ENCODE assay signal across 17 mouse cellular contexts in the genomic region with DNA sequence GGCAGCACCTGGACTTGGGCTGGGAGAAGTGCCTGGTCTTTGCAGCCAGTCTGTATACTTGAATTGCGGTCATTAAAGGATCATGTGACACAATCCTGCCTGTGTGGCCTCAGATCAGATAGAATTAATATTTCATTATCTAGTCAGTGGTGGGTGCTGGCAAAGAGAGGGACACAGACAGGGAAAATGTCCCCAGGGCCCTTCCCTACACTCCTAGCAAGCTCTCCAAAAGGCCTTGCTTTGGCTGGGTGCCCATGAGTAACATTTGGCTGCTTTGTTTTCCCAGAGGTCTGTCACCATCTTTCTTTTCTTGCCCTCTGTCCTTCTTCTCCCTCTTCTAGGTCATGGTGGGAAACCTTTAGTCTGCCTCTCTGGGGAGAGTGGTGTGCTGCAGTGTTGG.
DNase-seq lines count a peak whose midpoint lies in the region; ATAC-seq and TF ChIP-seq lines count a peak whose summit lies in the region.
"Had no signal": no experiment of that assay in that cellular context is flagged by ENCODE, and none has a peak within 500 bp of the region (broad histone marks: within the 10 kb centered on the region; RNA-seq: fewer than 3 reads in every experiment).

No protein-coding gene starts in this region.

- no peak for TF ChIP-seq CTCF in hindbrain, postnatal 0 days (IDR thresholded peaks at IDR 0.05; ENCODE audit: low read depth)

- intact Hi-C loops in gastrocnemius, postnatal 36 days (cut with DNase I) = no loop called here

- H3K4me2 ChIP-seq in hindbrain, postnatal 0 days (ENCODE audit: low read depth, low read length) = no peak overlapping the region
- no peak overlapping the region for H3K4me2 ChIP-seq in hindbrain, embryonic 11.5 days (replicated peaks; ENCODE audit: low read depth, low read length)

- no peaks in the 10 kb centered on the region for H3K27me3 ChIP-seq in hindbrain, postnatal 0 days (ENCODE audit: insufficient read depth, low read length)
- no peaks in the 10 kb centered on the region; the same call in 1 of the 2 replicates for H3K27me3 ChIP-seq in hindbrain, embryonic 11.5 days (ENCODE audit: control insufficient read depth, insufficient read depth, low read length)

- H3K36me3 ChIP-seq in hindbrain, postnatal 0 days (ENCODE audit: insufficient read depth, low read length) = no peaks in the 10 kb centered on the region
- no peaks in the 10 kb centered on the region for H3K36me3 ChIP-seq in hindbrain, embryonic 11.5 days (ENCODE audit: control insufficient read depth, insufficient read depth, low read length)
- H3K36me3 ChIP-seq: midbrain, embryonic 10.5 days had no signal

- no peak overlapping the region for H3K4me3 ChIP-seq in hindbrain, postnatal 0 days (ENCODE audit: low read length)
- H3K4me3 ChIP-seq in hindbrain, embryonic 11.5 days (ENCODE audit: low read depth, low read length) = no peak overlapping the region
- H3K4me3 ChIP-seq: midbrain, embryonic 10.5 days had no signal

- H3K9ac ChIP-seq in hindbrain, postnatal 0 days (replicated peaks; ENCODE audit: low read length) = no peak overlapping the region
- H3K9ac ChIP-seq in hindbrain, embryonic 11.5 days (ENCODE audit: low read depth, low read length) = no peak overlapping the region
- H3K9ac ChIP-seq: forebrain, postnatal 0 days had no signal

- 83% methylated on average over 1 of the region's 1 CpGs for WGBS in hindbrain, postnatal 0 days
- 65% methylated on average over 1 of the region's 1 CpGs for WGBS in hindbrain, embryonic 11.5 days

- H3K27ac ChIP-seq in hindbrain, postnatal 0 days = no peak overlapping the region
- no peak overlapping the region for H3K27ac ChIP-seq in hindbrain, embryonic 11.5 days (ENCODE audit: low read depth, low read length)
- H3K27ac ChIP-seq: midbrain, embryonic 10.5 days had no signal

- no peaks in the 10 kb centered on the region for H3K4me1 ChIP-seq in hindbrain, postnatal 0 days (ENCODE audit: insufficient read depth, low read length)
- H3K4me1 ChIP-seq in hindbrain, embryonic 11.5 days (replicated peaks; ENCODE audit: control insufficient read depth, insufficient read depth, low read length) = no peaks in the 10 kb centered on the region

- peak; percentile 31 to 38 for DNase-seq in cerebellum, postnatal 14 days
- no peak for DNase-seq in cerebellum, postnatal 36 days
- no peak for DNase-seq in hindbrain, postnatal 0 days (ENCODE audit: low spot score)
- no peak for DNase-seq in hindbrain, embryonic 11.5 days (ENCODE audit: low spot score)
- peak; percentile 13 for DNase-seq in retina, postnatal 1 day
- no peak for DNase-seq in retina, embryonic 14.5 days (ENCODE audit: low spot score)
- DNase-seq in gastrocnemius, postnatal 36 days = no peak
- DNase-seq: forebrain, postnatal 0 days; heart, adult 18-20 months; kidney, adult 9 months; lung, adult 18-20 months; lung, postnatal 4 days; right cerebral cortex, adult 18-20 months; spleen, adult 18-20 months; thymus, adult 18-20 months had no signal

- 0 out of 2 replicates have a peak, but pooled peaks have one; percentile 12 for ATAC-seq in hindbrain, postnatal 0 days
- ATAC-seq in hindbrain, embryonic 11.5 days (ENCODE audit: low FRiP score) = no peak
- ATAC-seq in activated CD4-positive, CD25-positive, alpha-beta regulatory T cell, adult 4 months = no peak
- ATAC-seq: forebrain, postnatal 0 days had no signal

- H3K9me3 ChIP-seq in hindbrain, postnatal 0 days (ENCODE audit: low read length) = no peaks in the 10 kb centered on the region
- H3K9me3 ChIP-seq in hindbrain, embryonic 11.5 days (ENCODE audit: control insufficient read depth, low read length) = no peaks in the 10 kb centered on the region
- H3K9me3 ChIP-seq: midbrain, embryonic 10.5 days had no signal

Comparison
In these comparisons a context has a peak if more than half of its experiments do, and no peak if none do; other contexts are left out.
1. DNase-seq: peak in cerebellum, postnatal 14 days (2 of 2) and retina, postnatal 1 day (single experiment); none in cerebellum, postnatal 36 days (0 of 2), hindbrain, postnatal 0 days (single experiment), hindbrain, embryonic 11.5 days (single experiment), retina, embryonic 14.5 days (single experiment) and gastrocnemius, postnatal 36 days (0 of 2).